Mouse (Mus musculus): ENCODE measurements around the gene Gm33815. TPM values are rescaled to one million over a fixed set of nuclear protein-coding genes. Genes with fewer than 3 reads are reported as not detected.
"Not testable (repeated sequence)": the region's sequence is repeated elsewhere in the genome, so short reads cannot be mapped to it uniquely, and the experiment has no call there.

Gm33815 gene
- not detected in 2 replicates for polyA plus RNA-seq (2015; fragmentation: Nextera tagmentation; extraction: Ambion mirVana)

- not testable (repeated sequence) for H3K9ac ChIP-seq (ENCODE audit: low read depth, low read length); ATAC-seq; H3K4me2 ChIP-seq (ENCODE audit: low read length); H3K4me3 ChIP-seq (ENCODE audit: low read length); H3K27ac ChIP-seq (ENCODE audit: low read depth, low read length); H3K9me3 ChIP-seq (ENCODE audit: control insufficient read depth, low read length); H3K36me3 ChIP-seq (ENCODE audit: control insufficient read depth, insufficient read depth, low read length); H3K4me1 ChIP-seq (ENCODE audit: control insufficient read depth, insufficient read depth, low read depth, low read length); H3K27me3 ChIP-seq (replicated peaks; ENCODE audit: control insufficient read depth, insufficient read depth, low read length)
- WGBS: no CpG with 5 or more reads among the region's 1 CpGs
Measured at GRCm38 (mm10) chrY:69320832-69321231, at the start of gene Gm33815. Gm33815 (plus strand) TSS chrY:69321132.
